Mouse (Mus musculus): ENCODE measurements around the gene Trim14.

DNA sequence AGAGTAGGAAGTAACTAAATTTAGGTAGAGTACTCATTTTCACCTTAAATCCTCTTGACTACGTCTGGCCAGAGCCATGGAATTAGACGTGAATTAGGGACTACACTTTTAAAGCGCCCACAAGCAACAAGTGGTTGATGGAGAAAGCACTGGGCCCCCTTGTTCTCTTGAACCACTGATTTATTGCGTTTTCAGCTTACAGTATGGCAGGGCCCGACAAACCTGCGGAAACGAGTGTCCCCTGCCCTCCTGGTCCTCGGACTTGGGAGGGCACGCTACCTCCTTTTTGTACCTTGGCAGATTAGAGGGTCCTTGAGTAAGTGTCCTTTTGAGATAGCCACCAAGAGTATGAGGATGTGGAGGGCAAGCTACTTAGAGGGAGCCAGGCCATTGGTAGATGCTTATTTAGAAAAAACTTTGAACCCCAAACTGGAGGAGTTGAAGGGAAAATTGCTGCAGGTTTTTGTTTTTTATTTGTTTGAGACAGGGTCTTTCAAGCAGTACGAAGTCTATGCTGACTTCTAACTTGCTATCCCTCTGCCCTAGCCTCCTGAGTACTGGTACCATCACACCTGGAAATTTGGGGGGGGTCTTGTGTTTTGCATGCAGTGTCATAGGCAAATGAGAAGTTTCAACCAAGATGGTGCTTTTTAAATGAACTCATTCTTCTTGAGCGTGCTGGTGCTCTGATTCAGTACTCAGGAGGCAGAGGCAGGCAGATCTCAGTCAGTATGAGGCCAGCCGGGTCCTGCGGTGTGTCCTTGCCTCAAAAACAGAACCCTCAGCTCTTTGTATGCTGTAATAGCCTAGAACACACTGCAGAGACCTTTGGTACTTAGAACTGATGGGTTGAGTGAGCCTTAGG is 82.9 kb downstream of the Trim14 start:
- TF ChIP-seq CTCF (IDR thresholded peaks at IDR 0.05): no peak
- TF ChIP-seq EP300 (IDR thresholded peaks at IDR 0.05): no peak
